Mouse (Mus musculus): ENCODE measurements around the gene Clcnkb. TPM values are rescaled to one million over a fixed set of nuclear protein-coding genes. Genes with fewer than 3 reads are reported as not detected.

The Clcnkb gene
- polyA plus RNA-seq, 1 experiment from 2014 or later: not detected

- H3K36me3 ChIP-seq (ENCODE audit: control insufficient read depth, insufficient read depth, low read length): peaks cover 16% of the 10 kb centered on the region
- no peaks in the 10 kb centered on the region for H3K9me3 ChIP-seq (ENCODE audit: control insufficient read depth, low read length)
- no peak overlapping the region for H3K27ac ChIP-seq (ENCODE audit: low read depth, low read length)
- WGBS: 53% methylated on average over 11 of the region's 11 CpGs
- no peak overlapping the region for H3K9ac ChIP-seq (replicated peaks; ENCODE audit: low read depth, low read length)
- peak overlapping the region; percentile 50 for H3K4me2 ChIP-seq (ENCODE audit: low read depth, low read length)
- peak overlapping the region; percentile 95 for H3K4me3 ChIP-seq (ENCODE audit: low read depth, low read length)
- ATAC-seq (ENCODE audit: low read depth): no peak
- no peaks in the 10 kb centered on the region for H3K27me3 ChIP-seq (ENCODE audit: control insufficient read depth, insufficient read depth, low read length)
- H3K4me1 ChIP-seq (ENCODE audit: control insufficient read depth, insufficient read depth, low read length): peaks cover 7% of the 10 kb centered on the region; the same call in 1 of the 2 replicates
Observed at GRCm38 (mm10) chr4:141443641-141444429, 28.0 kb upstream of the Clcnkb start.

GRCm38 (mm10) chr4:141440877-141441276, 25.1 kb upstream of the Clcnkb start:
- H3K27ac ChIP-seq (ENCODE audit: low read depth, low read length): no peak overlapping the region
- H3K9ac ChIP-seq (replicated peaks; ENCODE audit: low read depth, low read length): no peak overlapping the region
- no peaks in the 10 kb centered on the region for H3K36me3 ChIP-seq (ENCODE audit: control insufficient read depth, insufficient read depth, low read length)
- ATAC-seq (ENCODE audit: low read depth): no peak
- H3K27me3 ChIP-seq (ENCODE audit: control insufficient read depth, insufficient read depth, low read length): no peaks in the 10 kb centered on the region
- no peaks in the 10 kb centered on the region for H3K9me3 ChIP-seq (ENCODE audit: control insufficient read depth, low read length)
- no peak overlapping the region for H3K4me3 ChIP-seq (ENCODE audit: low read depth, low read length)
- H3K4me2 ChIP-seq (ENCODE audit: low read depth, low read length): no peak overlapping the region
- H3K4me1 ChIP-seq (ENCODE audit: control insufficient read depth, insufficient read depth, low read length): peaks cover 6% of the 10 kb centered on the region; the same call in 1 of the 2 replicates

GRCm38 (mm10) chr4:141439083-141439803, 23.4 kb upstream of the Clcnkb start:
- no peak for ATAC-seq (ENCODE audit: low read depth)
- Histone ChIP-seq H3K27ac (ENCODE audit: low read depth, low read length) (no peak overlapping the region), H3K4me3 (ENCODE audit: low read depth, low read length) (no peak overlapping the region), H3K4me2 (ENCODE audit: low read depth, low read length) (no peak overlapping the region), H3K36me3 (ENCODE audit: control insufficient read depth, insufficient read depth, low read length) (no peaks in the 10 kb centered on the region), H3K4me1 (ENCODE audit: control insufficient read depth, insufficient read depth, low read length) (no peaks in the 10 kb centered on the region), H3K9me3 (ENCODE audit: control insufficient read depth, low read length) (no peaks in the 10 kb centered on the region), H3K27me3 (ENCODE audit: control insufficient read depth, insufficient read depth, low read length) (no peaks in the 10 kb centered on the region), H3K9ac (replicated peaks; ENCODE audit: low read depth, low read length) (no peak overlapping the region)
- 87% methylated on average over 12 of the region's 12 CpGs for WGBS

- Histone ChIP-seq H3K4me3 (ENCODE audit: low read depth, low read length) (no peak within 1 kb of the TSS), H3K9me3 (ENCODE audit: control insufficient read depth, low read length) (no peaks in the 10 kb centered on the region), H3K36me3 (ENCODE audit: control insufficient read depth, insufficient read depth, low read length) (no peaks in the 10 kb centered on the region), H3K4me2 (ENCODE audit: low read depth, low read length) (no peak within 1 kb of the TSS), H3K27ac (ENCODE audit: low read depth, low read length) (no peak within 1 kb of the TSS), H3K27me3 (ENCODE audit: control insufficient read depth, insufficient read depth, low read length) (no peaks in the 10 kb centered on the region), H3K9ac (replicated peaks; ENCODE audit: low read depth, low read length) (no peak within 1 kb of the TSS), H3K4me1 (ENCODE audit: control insufficient read depth, insufficient read depth, low read length) (no peaks in the 10 kb centered on the region)
- 85% methylated on average over 1 of the region's 1 CpGs for WGBS
- no peak for ATAC-seq (ENCODE audit: low read depth)
Observed at GRCm38 (mm10) chr4:141435974-141436373, 20.2 kb upstream of the Clcnkb start, which contains the start of gene Srarp. Gene Srarp (minus strand): TSS chr4:141436105.

GRCm38 (mm10) chr4:141433191-141433590, 17.4 kb upstream of the Clcnkb start:
- no peaks in the 10 kb centered on the region for H3K36me3 ChIP-seq (ENCODE audit: control insufficient read depth, insufficient read depth, low read length)
- H3K4me1 ChIP-seq (ENCODE audit: control insufficient read depth, insufficient read depth, low read length): no peaks in the 10 kb centered on the region
- no peak for ATAC-seq (ENCODE audit: low read depth)
- H3K27ac ChIP-seq (ENCODE audit: low read depth, low read length): no peak overlapping the region
- H3K4me3 ChIP-seq (ENCODE audit: low read depth, low read length): no peak overlapping the region
- no peaks in the 10 kb centered on the region for H3K9me3 ChIP-seq (ENCODE audit: control insufficient read depth, low read length)
- no peak overlapping the region for H3K9ac ChIP-seq (replicated peaks; ENCODE audit: low read depth, low read length)
- no peaks in the 10 kb centered on the region for H3K27me3 ChIP-seq (ENCODE audit: control insufficient read depth, insufficient read depth, low read length)
- no peak overlapping the region for H3K4me2 ChIP-seq (ENCODE audit: low read depth, low read length)
- 86% methylated on average over 18 of the region's 18 CpGs for WGBS

GRCm38 (mm10) chr4:141432666-141433065, 16.9 kb upstream of the Clcnkb start:
- no peaks in the 10 kb centered on the region for H3K9me3 ChIP-seq (ENCODE audit: control insufficient read depth, low read length)
- H3K4me2 ChIP-seq (ENCODE audit: low read depth, low read length): no peak overlapping the region
- H3K27ac ChIP-seq (ENCODE audit: low read depth, low read length): no peak overlapping the region
- no peak for ATAC-seq (ENCODE audit: low read depth)
- H3K27me3 ChIP-seq (ENCODE audit: control insufficient read depth, insufficient read depth, low read length): no peaks in the 10 kb centered on the region
- H3K4me3 ChIP-seq (ENCODE audit: low read depth, low read length): no peak overlapping the region
- WGBS: 68% methylated on average over 14 of the region's 14 CpGs
- H3K4me1 ChIP-seq (ENCODE audit: control insufficient read depth, insufficient read depth, low read length): no peaks in the 10 kb centered on the region
- no peak overlapping the region for H3K9ac ChIP-seq (replicated peaks; ENCODE audit: low read depth, low read length)
- H3K36me3 ChIP-seq (ENCODE audit: control insufficient read depth, insufficient read depth, low read length): no peaks in the 10 kb centered on the region

GRCm38 (mm10) chr4:141430997-141431396, 15.2 kb upstream of the Clcnkb start:
- Histone ChIP-seq H3K4me1 (ENCODE audit: control insufficient read depth, insufficient read depth, low read length) (no peaks in the 10 kb centered on the region), H3K27me3 (ENCODE audit: control insufficient read depth, insufficient read depth, low read length) (no peaks in the 10 kb centered on the region), H3K4me3 (ENCODE audit: low read depth, low read length) (no peak overlapping the region), H3K27ac (ENCODE audit: low read depth, low read length) (no peak overlapping the region), H3K9ac (replicated peaks; ENCODE audit: low read depth, low read length) (no peak overlapping the region), H3K4me2 (ENCODE audit: low read depth, low read length) (no peak overlapping the region), H3K36me3 (ENCODE audit: control insufficient read depth, insufficient read depth, low read length) (no peaks in the 10 kb centered on the region), H3K9me3 (ENCODE audit: control insufficient read depth, low read length) (no peaks in the 10 kb centered on the region)
- 43% methylated on average over 9 of the region's 9 CpGs for WGBS
- no peak for ATAC-seq (ENCODE audit: low read depth)

GRCm38 (mm10) chr4:141429847-141430246, 14.0 kb upstream of the Clcnkb start:
- Histone ChIP-seq H3K9ac (replicated peaks; ENCODE audit: low read depth, low read length) (no peak overlapping the region), H3K27me3 (ENCODE audit: control insufficient read depth, insufficient read depth, low read length) (no peaks in the 10 kb centered on the region), H3K27ac (ENCODE audit: low read depth, low read length) (no peak overlapping the region), H3K4me1 (ENCODE audit: control insufficient read depth, insufficient read depth, low read length) (0 out of 2 replicates have a peak, but pooled peaks cover 2% of the 10 kb centered on the region), H3K4me3 (ENCODE audit: low read depth, low read length) (no peak overlapping the region), H3K4me2 (ENCODE audit: low read depth, low read length) (no peak overlapping the region), H3K36me3 (ENCODE audit: control insufficient read depth, insufficient read depth, low read length) (no peaks in the 10 kb centered on the region), H3K9me3 (ENCODE audit: control insufficient read depth, low read length) (no peaks in the 10 kb centered on the region)
- no peak for ATAC-seq (ENCODE audit: low read depth)
- 52% methylated on average over 9 of the region's 9 CpGs for WGBS

GRCm38 (mm10) chr4:141429381-141429780, 13.6 kb upstream of the Clcnkb start:
- H3K9me3 ChIP-seq (ENCODE audit: control insufficient read depth, low read length): no peaks in the 10 kb centered on the region
- H3K27me3 ChIP-seq (ENCODE audit: control insufficient read depth, insufficient read depth, low read length): no peaks in the 10 kb centered on the region
- WGBS: 75% methylated on average over 6 of the region's 6 CpGs
- H3K4me1 ChIP-seq (ENCODE audit: control insufficient read depth, insufficient read depth, low read length): 0 out of 2 replicates have a peak, but pooled peaks cover 2% of the 10 kb centered on the region
- no peak overlapping the region for H3K9ac ChIP-seq (replicated peaks; ENCODE audit: low read depth, low read length)
- no peak overlapping the region for H3K4me2 ChIP-seq (ENCODE audit: low read depth, low read length)
- no peak overlapping the region for H3K4me3 ChIP-seq (ENCODE audit: low read depth, low read length)
- no peak for ATAC-seq (ENCODE audit: low read depth)
- H3K27ac ChIP-seq (ENCODE audit: low read depth, low read length): no peak overlapping the region
- no peaks in the 10 kb centered on the region for H3K36me3 ChIP-seq (ENCODE audit: control insufficient read depth, insufficient read depth, low read length)

Data from neural tube, embryonic 14.5 days (tissue).